Mouse (Mus musculus) myocyte (in vitro differentiated cells): ENCODE measurements at regions not wholly inside any gene's neighbourhood (a gene's known extent, or its start where the extent isn't known, plus 50 kb on each side); places are given as distances from the start of the nearest gene placed in this dataset.

Source experiments
- CEBPB ChIP-seq: IDR thresholded peaks from 2 replicates; pipeline ENCODE4 v1.6.1; 2011; ENCODE audit warnings: mild to moderate bottlenecking, moderate library complexity; ENCODE audit not compliant: poor library complexity, insufficient read depth, severe bottlenecking
- E2F4 ChIP-seq: IDR thresholded peaks from one replicate; pipeline ENCODE4 v1.6.1; 2011; ENCODE audit warnings: mild to moderate bottlenecking, control low read depth, moderate library complexity; ENCODE audit not compliant: insufficient read depth
- MAX ChIP-seq: IDR thresholded peaks from one replicate; pipeline ENCODE4 v1.6.1; 2011; ENCODE audit warnings: low read depth, mild to moderate bottlenecking, control low read depth
- MYOD1 ChIP-seq, 3 experiments: IDR thresholded peaks; one replicate each; pipeline ENCODE4 v1.6.1; 2011; ENCODE audit warnings: control low read depth in 2 of 3, low read depth in 2 of 3, mild to moderate bottlenecking in 2 of 3, moderate library complexity in 1 of 3; ENCODE audit not compliant: insufficient read length in 2 of 3, control insufficient read depth in 1 of 3
- MYOG ChIP-seq, 3 experiments: IDR thresholded peaks; one replicate each; pipeline ENCODE4 v1.6.1; 2011; ENCODE audit warnings: control low read depth in 2 of 3, low read depth in 2 of 3, mild to moderate bottlenecking in 2 of 3; ENCODE audit not compliant: insufficient read length in 2 of 3, control insufficient read depth in 1 of 3, insufficient read depth in 1 of 3
- POLR2A ChIP-seq: IDR thresholded peaks from one replicate; pipeline ENCODE4 v1.6.1; 2011; ENCODE audit warnings: low read depth, mild to moderate bottlenecking, control low read depth, moderate library complexity; ENCODE audit not compliant: insufficient read length
- POLR2AphosphoS2 ChIP-seq: IDR thresholded peaks from one replicate; pipeline ENCODE4 v1.6.1; 2011; ENCODE audit warnings: low read depth, control low read depth; ENCODE audit not compliant: insufficient read length
- REST ChIP-seq: IDR thresholded peaks from one replicate; pipeline ENCODE4 v1.6.1; 2011; ENCODE audit warnings: mild to moderate bottlenecking, control low read depth, moderate library complexity; ENCODE audit not compliant: insufficient read depth, insufficient read length
- SRF ChIP-seq: IDR thresholded peaks from one replicate; pipeline ENCODE4 v1.6.1; 2011; ENCODE audit warnings: low read depth; ENCODE audit not compliant: control insufficient read depth, insufficient read length
- TCF12 ChIP-seq: IDR thresholded peaks from one replicate; pipeline ENCODE4 v1.6.1; 2011; ENCODE audit warnings: mild to moderate bottlenecking, control low read depth; ENCODE audit not compliant: poor library complexity, insufficient read depth, severe bottlenecking
- TCF3 ChIP-seq: IDR thresholded peaks from one replicate; pipeline ENCODE4 v1.6.1; 2011; ENCODE audit warnings: low read depth, control low read depth; ENCODE audit not compliant: insufficient read length
- USF1 ChIP-seq: IDR thresholded peaks from one replicate; pipeline ENCODE4 v1.6.1; 2011; ENCODE audit warnings: low read depth, mild to moderate bottlenecking, control low read depth, moderate library complexity

GRCm38 (mm10) chr14:24924561-24924960 is 437.6 kb downstream of the Rps24 start:
- TF ChIP-seq CEBPB (no peak), POLR2A (no peak), POLR2AphosphoS2 (no peak), E2F4 (no peak), MAX (no peak), REST (no peak), TCF12 (no peak), USF1 (no peak), MYOD1 (IDR thresholded peaks at IDR 0.05; ENCODE audit: control insufficient read depth in 1 of 3, insufficient read length in 2 of 3, low read depth in 2 of 3) (no peak), MYOG (IDR thresholded peaks at IDR 0.05; ENCODE audit: control insufficient read depth in 1 of 3, insufficient read depth in 1 of 3, insufficient read length in 2 of 3, low read depth in 2 of 3) (no peak), SRF (no peak), TCF3 (no peak)
